Mouse (Mus musculus) cortical plate, adult 2 months (tissue): ENCODE measurements at regions not wholly inside any gene's neighbourhood (a gene's known extent, or its start where the extent isn't known, plus 50 kb on each side); places are given as distances from the start of the nearest gene placed in this dataset.
A peak's percentile ranks its signal among the peaks of the same experiment; 100 is the strongest.

ENCODE experiments used
- H3K27ac ChIP-seq: fragments of 200-500 bp; 2 replicates; pipeline ENCODE4 v1.5.1; 2012; ENCODE audit warnings: low read length, control low read depth, inconsistent platforms; ENCODE audit not compliant: insufficient read depth
- H3K4me1 ChIP-seq: fragments of 200-500 bp; 2 replicates; pipeline ENCODE4 v1.6.1; 2011; ENCODE audit warnings: low read length; ENCODE audit not compliant: control insufficient read depth, insufficient read depth
- H3K4me3 ChIP-seq: fragments of 200-500 bp; 2 replicates; pipeline ENCODE4 v1.5.1; 2011; ENCODE audit warnings: mild to moderate bottlenecking, low read length, control low read depth; ENCODE audit not compliant: insufficient read depth
- CTCF ChIP-seq: fragments of 200-500 bp; IDR thresholded peaks from 2 replicates; pipeline ENCODE4 v1.5.1; 2011; ENCODE audit warnings: mild to moderate bottlenecking, control low read depth, low read length; ENCODE audit not compliant: insufficient read depth; ENCODE audit errors: extremely low read depth
- POLR2A ChIP-seq: fragments of 200-500 bp; IDR thresholded peaks from 2 replicates; pipeline ENCODE4 v1.6.1; 2011; ENCODE audit warnings: mild to moderate bottlenecking, low read length, control low read depth; ENCODE audit not compliant: insufficient read depth; ENCODE audit errors: extremely low read depth

DNA sequence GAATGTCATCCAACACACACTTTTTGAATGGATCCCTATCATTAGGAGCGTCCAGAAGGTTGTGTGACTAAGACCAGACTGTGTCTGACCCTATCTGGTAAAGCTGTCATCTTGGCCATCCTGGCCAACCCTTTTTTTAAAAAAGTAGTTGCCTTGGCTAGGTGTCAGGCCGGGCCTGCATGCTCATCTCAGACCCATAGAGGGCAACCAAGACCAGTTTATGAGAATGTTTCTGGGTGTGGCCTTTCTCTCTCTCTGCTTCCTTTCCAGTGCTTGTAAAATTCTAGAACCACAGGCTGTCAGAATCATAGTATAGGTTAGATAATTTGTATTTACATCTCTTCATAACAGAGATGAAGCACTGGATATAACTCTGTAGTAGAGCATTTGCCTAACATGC, 62.8 kb upstream of the Las1l start:
- TF ChIP-seq CTCF (peak; percentile 58), POLR2A (no peak)
- H3K27ac ChIP-seq: no peak overlapping the region

DNA sequence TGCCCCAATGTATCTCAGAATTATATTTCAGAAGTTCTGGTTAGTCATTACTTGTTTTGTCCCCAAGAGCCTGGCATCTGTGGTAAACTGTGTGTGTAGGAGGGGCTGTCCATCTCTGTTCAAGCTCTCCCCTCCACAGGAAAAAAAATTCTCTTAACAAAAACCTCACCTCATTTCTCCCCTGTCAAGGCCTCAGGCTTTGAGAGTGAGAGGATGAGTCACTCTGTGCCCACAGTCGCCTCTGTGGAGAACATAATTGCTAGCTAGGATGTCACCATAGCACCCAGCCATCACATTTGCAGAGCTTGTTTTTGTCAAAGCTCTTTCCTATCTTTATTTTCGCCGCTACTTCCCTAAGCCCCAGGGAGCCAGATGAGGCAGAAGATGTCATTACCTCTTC, 63.6 kb upstream of the Las1l start:
- Histone ChIP-seq H3K4me1 (no peaks in the 10 kb centered on the region), H3K4me3 (no peak overlapping the region), H3K27ac (no peak overlapping the region)
- TF ChIP-seq CTCF: no peak
- TF ChIP-seq POLR2A: no peak

More for the DNA sequence above, 62.8 kb upstream of the Las1l start:
- Histone ChIP-seq H3K4me1 (no peaks in the 10 kb centered on the region), H3K4me3 (no peak overlapping the region)

DNA sequence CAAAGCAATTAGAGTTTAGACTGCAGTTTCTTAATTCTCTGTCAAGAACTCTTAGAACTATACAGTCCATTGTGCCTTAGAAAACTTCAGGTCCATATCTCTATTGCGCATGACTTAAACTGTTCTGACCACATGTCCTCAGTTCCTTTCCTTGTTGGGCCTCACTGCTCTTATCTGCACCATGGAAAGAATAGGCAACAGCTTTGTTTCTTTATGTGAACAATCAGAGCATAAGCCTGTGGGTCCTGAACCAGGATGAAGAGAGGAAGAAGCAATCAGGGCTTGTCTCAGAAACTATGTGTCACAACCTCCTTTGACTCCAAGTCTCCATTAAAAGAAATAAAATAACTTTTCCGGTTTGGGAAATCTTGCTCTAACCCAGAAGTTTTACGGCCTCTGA, 68.6 kb upstream of the Las1l start:
- TF ChIP-seq POLR2A (no peak), CTCF (no peak)
- peak overlapping the region; percentile 77; the same call in 1 of the 2 replicates for H3K27ac ChIP-seq
- H3K4me1 ChIP-seq: no peaks in the 10 kb centered on the region
- H3K4me3 ChIP-seq: no peak overlapping the region

DNA sequence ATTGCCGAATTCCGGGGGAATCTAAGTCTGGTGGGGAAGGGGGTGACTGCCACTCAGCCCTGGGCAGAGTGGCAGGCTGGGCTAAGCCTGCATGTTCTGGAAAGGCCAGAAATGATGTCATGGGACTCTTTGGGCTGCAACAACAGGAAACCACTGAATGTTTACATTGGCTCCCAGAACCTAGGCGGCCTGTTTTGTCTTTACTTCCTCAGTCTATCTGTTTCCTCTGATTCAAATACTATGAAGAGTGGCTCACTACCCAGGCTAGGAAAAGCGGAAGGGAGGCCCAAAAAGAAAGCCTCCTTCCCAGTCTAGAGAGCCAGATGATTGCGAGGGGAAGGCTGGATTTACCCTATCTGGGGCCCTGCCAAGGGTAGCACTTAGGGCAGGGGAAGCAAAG, 69.1 kb upstream of the Las1l start:
- no peak for TF ChIP-seq CTCF
- TF ChIP-seq POLR2A: no peak
- Histone ChIP-seq H3K27ac (peak overlapping the region; percentile 77; the same call in 1 of the 2 replicates), H3K4me3 (no peak overlapping the region), H3K4me1 (no peaks in the 10 kb centered on the region)

DNA sequence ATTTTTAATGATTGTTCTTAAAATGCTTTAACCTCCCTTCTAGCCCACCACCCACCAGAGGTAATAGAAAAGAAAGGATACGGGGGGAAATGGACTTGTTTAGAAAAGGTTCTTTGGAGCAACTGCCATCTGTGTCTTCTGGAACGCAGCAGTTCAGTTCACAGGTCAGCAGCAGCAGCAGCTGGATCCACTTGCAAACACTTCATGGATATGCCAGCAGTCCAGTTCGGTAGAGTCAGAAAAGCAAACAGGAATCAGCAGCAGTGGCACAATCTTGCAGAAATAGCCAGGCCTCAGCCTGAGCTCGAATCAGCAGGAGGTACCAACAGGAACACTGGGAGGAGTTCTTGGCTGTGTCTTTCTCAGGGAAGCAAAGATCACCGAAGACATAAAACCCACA, 64.3 kb upstream of the Msn start:
- TF ChIP-seq CTCF: no peak
- TF ChIP-seq POLR2A: no peak
- Histone ChIP-seq H3K27ac (no peak overlapping the region), H3K4me1 (no peaks in the 10 kb centered on the region), H3K4me3 (no peak overlapping the region)

DNA sequence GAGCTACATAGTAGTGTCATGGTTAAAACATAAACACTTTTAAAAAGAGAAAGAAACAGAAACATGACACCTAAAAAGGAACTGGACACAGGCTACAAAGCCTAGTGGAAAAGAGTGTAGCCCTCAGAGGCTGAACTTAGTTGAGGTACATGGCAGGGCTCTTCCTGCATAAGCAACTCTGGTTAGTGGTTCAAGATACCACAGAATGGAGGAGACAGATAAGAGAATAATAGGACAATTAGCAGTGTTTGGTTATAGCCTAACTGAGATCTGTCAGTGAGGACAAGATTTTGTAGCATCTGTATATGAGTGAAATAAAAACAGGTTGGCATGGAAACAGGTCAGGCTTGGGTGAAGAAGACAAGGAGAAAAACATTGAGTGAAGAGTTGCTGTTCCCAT, 60.5 kb upstream of the Msn start:
- TF ChIP-seq CTCF (no peak), POLR2A (no peak)
- Histone ChIP-seq H3K27ac (no peak overlapping the region), H3K4me1 (no peaks in the 10 kb centered on the region), H3K4me3 (no peak overlapping the region)

DNA sequence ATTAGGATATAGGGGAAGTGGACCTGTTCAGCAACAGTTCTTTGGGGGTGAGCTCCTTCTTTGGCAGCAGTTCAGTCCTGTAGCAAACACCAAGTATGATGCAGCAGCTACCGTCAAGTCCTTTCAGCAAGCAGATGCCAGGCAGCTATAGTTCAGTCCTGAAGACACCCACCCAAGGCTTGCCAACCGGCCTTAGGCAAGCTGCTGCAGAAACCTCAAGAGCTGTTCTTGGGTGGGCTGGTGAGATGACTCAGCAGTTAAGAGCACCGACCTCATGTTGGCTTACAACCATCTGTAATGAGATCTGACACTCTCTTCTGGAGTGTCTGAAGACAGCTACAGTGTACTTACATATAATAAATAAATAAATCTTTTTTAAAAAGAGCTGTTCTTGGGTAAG, 53.6 kb upstream of the Msn start:
- TF ChIP-seq CTCF (no peak), POLR2A (no peak)
- H3K4me3 ChIP-seq: no peak overlapping the region
- no peak overlapping the region for H3K27ac ChIP-seq
- no peaks in the 10 kb centered on the region for H3K4me1 ChIP-seq
